Mouse (Mus musculus): ENCODE measurements around the gene Drd4. TPM values are rescaled to one million over a fixed set of nuclear protein-coding genes. Genes with fewer than 3 reads are reported as not detected.

Gene Drd4
- polyA plus RNA-seq, 1 experiment from 2014 or later: 0.33 TPM

- no peaks in the 10 kb centered on the region for H3K4me1 ChIP-seq (replicated peaks; ENCODE audit: control insufficient read depth, insufficient read depth, low read length)
- no peak overlapping the region for H3K4me2 ChIP-seq (replicated peaks; ENCODE audit: low read depth)
- H3K36me3 ChIP-seq (ENCODE audit: control insufficient read depth, insufficient read depth): peaks cover 64% of the 10 kb centered on the region
- no peak for ATAC-seq
- WGBS: 80% methylated on average over 8 of the region's 8 CpGs
- no peaks in the 10 kb centered on the region for H3K27me3 ChIP-seq (replicated peaks; ENCODE audit: control insufficient read depth, insufficient read depth, low read length)
- no peak overlapping the region for H3K4me3 ChIP-seq (ENCODE audit: low read depth, low read length)
- TF ChIP-seq CTCF (IDR thresholded peaks at IDR 0.05; ENCODE audit: low read depth): no peak
- H3K27ac ChIP-seq (ENCODE audit: low read depth, low read length): 0 out of 2 replicates have a peak overlapping the region, but pooled peaks have one; percentile 24
- no peaks in the 10 kb centered on the region for H3K9me3 ChIP-seq (ENCODE audit: control insufficient read depth)
- no peak overlapping the region for H3K9ac ChIP-seq (ENCODE audit: low read depth, low read length)
These were observed 23.3 kb downstream of the Drd4 start for GRCm38 (mm10) chr7:141315076-141315475.

- Histone ChIP-seq H3K27ac (ENCODE audit: low read depth, low read length) (0 out of 2 replicates have a peak overlapping the region, but pooled peaks have one; percentile 73), H3K9ac (ENCODE audit: low read depth, low read length) (no peak overlapping the region), H3K27me3 (replicated peaks; ENCODE audit: control insufficient read depth, insufficient read depth, low read length) (no peaks in the 10 kb centered on the region), H3K4me1 (replicated peaks; ENCODE audit: control insufficient read depth, insufficient read depth, low read length) (no peaks in the 10 kb centered on the region), H3K4me3 (ENCODE audit: low read depth, low read length) (no peak overlapping the region), H3K9me3 (ENCODE audit: control insufficient read depth) (no peaks in the 10 kb centered on the region), H3K4me2 (replicated peaks; ENCODE audit: low read depth) (no peak overlapping the region), H3K36me3 (ENCODE audit: control insufficient read depth, insufficient read depth) (peaks cover 64% of the 10 kb centered on the region)
- peak; percentile 75 for ATAC-seq
- WGBS: 65% methylated on average over 5 of the region's 5 CpGs
- TF ChIP-seq CTCF (IDR thresholded peaks at IDR 0.05; ENCODE audit: low read depth): peak; percentile 82
These were observed 24.2 kb downstream of the Drd4 start for GRCm38 (mm10) chr7:141315974-141316373.

GRCm38 (mm10) chr7:141317619-141318132 lies 25.9 kb downstream of the Drd4 start:
- ATAC-seq: peak; percentile 87
- WGBS: 43% methylated on average over 1 of the region's 1 CpGs
- H3K36me3 ChIP-seq (ENCODE audit: control insufficient read depth, insufficient read depth): peaks cover 65% of the 10 kb centered on the region

GRCm38 (mm10) chr7:141319446-141319845 lies 27.6 kb downstream of the Drd4 start:
- TF ChIP-seq CTCF (IDR thresholded peaks at IDR 0.05; ENCODE audit: low read depth): no peak
- H3K9ac ChIP-seq (ENCODE audit: low read depth, low read length): no peak overlapping the region
- peaks cover 64% of the 10 kb centered on the region for H3K36me3 ChIP-seq (ENCODE audit: control insufficient read depth, insufficient read depth)
- WGBS: 72% methylated on average over 2 of the region's 2 CpGs
- H3K4me2 ChIP-seq (replicated peaks; ENCODE audit: low read depth): no peak overlapping the region
- H3K4me1 ChIP-seq (replicated peaks; ENCODE audit: control insufficient read depth, insufficient read depth, low read length): no peaks in the 10 kb centered on the region
- no peaks in the 10 kb centered on the region for H3K27me3 ChIP-seq (replicated peaks; ENCODE audit: control insufficient read depth, insufficient read depth, low read length)
- H3K9me3 ChIP-seq (ENCODE audit: control insufficient read depth): no peaks in the 10 kb centered on the region
- no peak overlapping the region for H3K27ac ChIP-seq (ENCODE audit: low read depth, low read length)
- H3K4me3 ChIP-seq (ENCODE audit: low read depth, low read length): no peak overlapping the region
- ATAC-seq: no peak

More at GRCm38 (mm10) chr7:141317619-141318132, 25.9 kb downstream of the Drd4 start:
- Histone ChIP-seq H3K4me1 (replicated peaks; ENCODE audit: control insufficient read depth, insufficient read depth, low read length) (no peaks in the 10 kb centered on the region), H3K9me3 (ENCODE audit: control insufficient read depth) (no peaks in the 10 kb centered on the region), H3K4me2 (replicated peaks; ENCODE audit: low read depth) (no peak overlapping the region), H3K4me3 (ENCODE audit: low read depth, low read length) (no peak overlapping the region), H3K27ac (ENCODE audit: low read depth, low read length) (peak overlapping the region; percentile 73), H3K9ac (ENCODE audit: low read depth, low read length) (no peak overlapping the region), H3K27me3 (replicated peaks; ENCODE audit: control insufficient read depth, insufficient read depth, low read length) (no peaks in the 10 kb centered on the region)
- no peak for TF ChIP-seq CTCF (IDR thresholded peaks at IDR 0.05; ENCODE audit: low read depth)

GRCm38 (mm10) chr7:141324686-141325085 lies 32.9 kb downstream of the Drd4 start:
- no peak for TF ChIP-seq CTCF (IDR thresholded peaks at IDR 0.05; ENCODE audit: low read depth)
- Histone ChIP-seq H3K4me3 (ENCODE audit: low read depth, low read length) (no peak overlapping the region), H3K27ac (ENCODE audit: low read depth, low read length) (no peak overlapping the region), H3K36me3 (ENCODE audit: control insufficient read depth, insufficient read depth) (peaks cover 46% of the 10 kb centered on the region), H3K4me2 (replicated peaks; ENCODE audit: low read depth) (no peak overlapping the region), H3K27me3 (replicated peaks; ENCODE audit: control insufficient read depth, insufficient read depth, low read length) (no peaks in the 10 kb centered on the region), H3K9me3 (ENCODE audit: control insufficient read depth) (no peaks in the 10 kb centered on the region), H3K9ac (ENCODE audit: low read depth, low read length) (0 out of 2 replicates have a peak overlapping the region, but pooled peaks have one; percentile 17), H3K4me1 (replicated peaks; ENCODE audit: control insufficient read depth, insufficient read depth, low read length) (peaks cover 14% of the 10 kb centered on the region)
- ATAC-seq: no peak
- WGBS: 79% methylated on average over 1 of the region's 1 CpGs

GRCm38 (mm10) chr7:141326546-141327446 lies 35.0 kb downstream of the Drd4 start:
- no peaks in the 10 kb centered on the region for H3K9me3 ChIP-seq (ENCODE audit: control insufficient read depth)
- peaks cover 14% of the 10 kb centered on the region for H3K4me1 ChIP-seq (replicated peaks; ENCODE audit: control insufficient read depth, insufficient read depth, low read length)
- TF ChIP-seq CTCF (IDR thresholded peaks at IDR 0.05; ENCODE audit: low read depth): no peak
- ATAC-seq: peak; percentile 12
- H3K9ac ChIP-seq (ENCODE audit: low read depth, low read length): peak overlapping the region; percentile 85
- 4% methylated on average over 32 of the region's 35 CpGs for WGBS
- peak overlapping the region; percentile 62 for H3K4me3 ChIP-seq (ENCODE audit: low read depth, low read length)
- peak overlapping the region; percentile 81 for H3K4me2 ChIP-seq (replicated peaks; ENCODE audit: low read depth)
- peak overlapping the region; percentile 97 for H3K27ac ChIP-seq (ENCODE audit: low read depth, low read length)
- peaks cover 28% of the 10 kb centered on the region for H3K36me3 ChIP-seq (ENCODE audit: control insufficient read depth, insufficient read depth)
- H3K27me3 ChIP-seq (replicated peaks; ENCODE audit: control insufficient read depth, insufficient read depth, low read length): no peaks in the 10 kb centered on the region

All from intestine, postnatal 0 days (tissue).